Mouse (Mus musculus): ENCODE data around the gene Ccl7.

DNA sequence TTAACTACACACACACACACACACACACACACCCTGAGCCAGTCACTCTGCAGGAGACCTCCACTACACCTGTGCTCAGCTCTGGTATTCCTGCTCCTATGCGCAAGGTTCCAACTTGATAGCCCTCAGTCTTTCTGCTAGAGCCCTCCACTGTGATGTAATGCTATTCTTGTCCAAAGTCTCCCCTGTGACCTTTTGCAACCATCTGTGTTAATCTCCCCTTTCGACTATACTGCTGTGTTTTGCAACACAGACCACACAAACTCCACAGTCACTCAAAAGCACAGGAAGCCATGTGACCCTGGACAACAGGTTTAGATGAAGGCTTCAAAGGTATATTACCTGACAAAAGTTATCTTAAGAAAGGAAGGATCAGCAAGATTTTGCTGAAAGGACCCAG lies 17.9 kb downstream of the Ccl7 start:
- TF ChIP-seq CTCF (IDR thresholded peaks at IDR 0.05; ENCODE audit: insufficient read depth, low read length) (no peak), POLR2A (IDR thresholded peaks at IDR 0.05; ENCODE audit: borderline replicate concordance, extremely low read depth, low read depth, low read length) (no peak)
